Mouse (Mus musculus) embryonic facial prominence, embryonic 13.5 days (tissue): Measurements from ENCODE around the gene Snx9. TPM values are rescaled to one million over a fixed set of nuclear protein-coding genes. Genes with fewer than 3 reads are reported as not detected.

Source experiments
- ATAC-seq: fragments of 200-750 bp; cut with Nextera tagmentation; 2 replicates; pipeline ENCODE4 v1.8.0; 2017; ENCODE audit warnings: low read depth; ENCODE audit not compliant: insufficient number of reproducible peaks, insufficient read depth, low FRiP score, low TSS enrichment
- H3K27ac ChIP-seq: fragments of 300-500 bp; sonication (generic); 2 replicates; pipeline ENCODE4 v1.5.1; 2015; ENCODE audit warnings: moderate library complexity, mild to moderate bottlenecking, inconsistent platforms
- H3K27me3 ChIP-seq: fragments of 300-500 bp; sonication (generic); 2 replicates; pipeline ENCODE4 v1.6.1; 2015; ENCODE audit warnings: mild to moderate bottlenecking, inconsistent platforms
- H3K36me3 ChIP-seq: fragments of 300-500 bp; sonication (generic); 2 replicates; pipeline ENCODE4 v1.6.1; 2015; ENCODE audit warnings: mild to moderate bottlenecking, inconsistent platforms
- H3K4me1 ChIP-seq: fragments of 300-500 bp; sonication (generic); 2 replicates; pipeline ENCODE4 v1.6.1; 2015; ENCODE audit warnings: inconsistent platforms
- H3K4me2 ChIP-seq: fragments of 300-500 bp; sonication (generic); 2 replicates; pipeline ENCODE4 v1.6.1; 2015; ENCODE audit warnings: moderate library complexity, mild to moderate bottlenecking, inconsistent platforms
- H3K4me3 ChIP-seq: fragments of 300-500 bp; sonication (generic); 2 replicates; pipeline ENCODE4 v1.5.1; 2015; ENCODE audit warnings: mild to moderate bottlenecking, inconsistent platforms
- H3K9ac ChIP-seq: fragments of 300-500 bp; sonication (generic); 2 replicates; pipeline ENCODE4 v1.6.1; 2015; ENCODE audit warnings: mild to moderate bottlenecking, inconsistent platforms
- H3K9me3 ChIP-seq: fragments of 300-500 bp; sonication (generic); 2 replicates; pipeline ENCODE4 v1.6.1; 2016; ENCODE audit warnings: inconsistent platforms
- WGBS: fragments of 180-500 bp; shearing (Covaris S2); methylation state at CpG from one replicate; pipeline ENCODE4 v1.1.7; 2015; ENCODE audit warnings: mixed read lengths; 5-methylcytosine and 5-hydroxymethylcytosine counted together
- polyA plus RNA-seq: library from polyadenylated mRNA; unstranded; fragments of >200 nt; fragmentation: Nextera tagmentation; extraction: Ambion mirVana; gene quantifications from 2 replicates; pipeline ENCODE4 v1.2.1, GENCODE M21; 2015

Gene Snx9
- polyA plus RNA-seq, 1 experiment from 2014 or later, result 23.4 TPM

DNA sequence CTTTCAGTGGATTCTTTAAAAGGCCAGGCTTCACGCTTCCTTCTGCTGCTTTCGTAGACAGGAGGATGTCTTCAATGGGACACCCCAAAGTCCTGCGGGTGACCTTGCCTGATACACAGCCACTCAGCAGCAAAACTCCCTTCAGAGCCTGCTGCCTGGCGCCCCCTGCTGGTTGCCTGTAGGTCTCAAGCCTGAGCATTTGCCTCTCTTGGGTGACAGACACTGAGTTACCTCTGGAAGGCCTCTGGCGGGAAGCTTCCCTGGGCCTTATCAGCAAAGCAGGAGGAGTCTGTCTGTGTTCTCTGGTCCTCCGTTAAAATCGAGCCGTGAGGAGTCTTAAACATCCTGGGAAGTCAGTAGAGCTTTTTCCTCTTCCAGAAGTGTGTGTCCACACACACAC lies 49.3 kb downstream of the Snx9 start:
- Histone ChIP-seq H3K27me3 (no peaks in the 10 kb centered on the region), H3K9ac (no peak overlapping the region), H3K4me2 (no peak overlapping the region), H3K36me3 (peaks cover 16% of the 10 kb centered on the region), H3K4me3 (no peak overlapping the region), H3K4me1 (peaks cover 21% of the 10 kb centered on the region), H3K9me3 (no peaks in the 10 kb centered on the region), H3K27ac (no peak overlapping the region)
- ATAC-seq, result no peak
- WGBS, result 51% methylated on average over 8 of the region's 8 CpGs

DNA sequence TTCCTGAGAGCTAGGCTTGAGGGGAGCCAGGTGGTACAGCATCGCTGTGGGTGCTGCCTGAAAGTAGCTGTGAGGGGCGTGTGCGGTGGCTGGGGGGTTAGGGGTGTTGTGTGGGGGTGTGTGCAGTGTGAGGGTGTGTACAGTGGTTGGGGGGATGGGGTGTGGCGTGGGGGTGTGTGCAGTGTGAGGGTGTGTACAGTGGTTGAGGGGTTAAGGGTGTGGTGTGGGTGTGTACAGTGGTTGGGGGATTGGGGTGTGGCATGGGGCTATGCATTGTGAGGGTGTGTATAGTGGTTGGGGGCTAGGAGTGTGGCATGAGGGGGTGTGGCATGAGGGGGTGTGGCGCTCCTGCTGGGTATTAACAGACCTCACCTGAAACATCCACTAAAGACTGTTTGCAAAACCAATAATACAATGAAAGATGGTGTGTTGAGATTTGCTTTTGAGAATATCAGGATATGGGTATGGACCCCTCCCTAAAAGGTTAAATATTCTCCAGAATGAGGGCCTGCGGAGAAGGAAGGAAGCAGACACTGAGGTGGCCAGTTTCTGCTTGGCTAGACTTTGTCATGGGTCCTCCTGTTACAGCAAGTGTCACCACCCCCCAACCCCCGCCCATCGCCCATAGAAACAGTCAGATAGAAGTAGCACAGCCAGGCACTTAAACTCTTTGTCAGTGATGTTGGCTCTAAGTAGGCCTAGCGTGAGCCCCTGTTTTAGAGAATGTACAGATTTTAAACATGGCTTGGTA lies 51.0 kb downstream of the Snx9 start:
- peaks cover 20% of the 10 kb centered on the region for H3K36me3 ChIP-seq
- 86% methylated on average over 9 of the region's 9 CpGs for WGBS
- H3K9me3 ChIP-seq, result no peaks in the 10 kb centered on the region
- ATAC-seq, result no peak; the same call in 1 of the 2 replicates
- no peak overlapping the region for H3K9ac ChIP-seq
- H3K4me2 ChIP-seq, result no peak overlapping the region
- H3K4me3 ChIP-seq, result no peak overlapping the region
- H3K27me3 ChIP-seq, result no peaks in the 10 kb centered on the region
- H3K27ac ChIP-seq, result no peak overlapping the region
- H3K4me1 ChIP-seq, result peaks cover 12% of the 10 kb centered on the region

DNA sequence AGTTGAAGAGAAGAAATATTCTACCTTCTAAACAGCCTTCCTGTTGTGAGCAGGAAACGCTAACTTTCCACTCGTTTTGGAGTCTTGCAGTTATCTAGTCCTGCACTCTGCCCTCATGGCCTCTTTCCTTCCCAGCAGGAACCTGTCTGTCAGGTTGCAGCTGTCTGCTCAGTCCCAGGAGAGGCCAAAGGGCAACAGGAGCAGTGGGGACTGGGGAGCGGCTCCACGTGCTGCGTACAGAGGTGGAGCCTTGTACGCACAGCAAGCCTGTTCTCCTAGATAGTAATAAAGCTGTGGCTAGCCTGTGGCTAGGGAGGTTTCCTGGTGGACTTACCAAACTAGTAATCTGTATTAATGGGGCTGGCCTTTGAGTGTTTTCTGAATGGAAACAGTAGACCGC lies 52.0 kb downstream of the Snx9 start:
- Histone ChIP-seq H3K4me3 (no peak overlapping the region), H3K4me1 (peaks cover 8% of the 10 kb centered on the region), H3K9me3 (no peaks in the 10 kb centered on the region), H3K27ac (no peak overlapping the region), H3K4me2 (no peak overlapping the region), H3K9ac (no peak overlapping the region), H3K27me3 (no peaks in the 10 kb centered on the region), H3K36me3 (peaks cover 20% of the 10 kb centered on the region)
- 21% methylated on average over 7 of the region's 7 CpGs for WGBS
- ATAC-seq, result no peak

DNA sequence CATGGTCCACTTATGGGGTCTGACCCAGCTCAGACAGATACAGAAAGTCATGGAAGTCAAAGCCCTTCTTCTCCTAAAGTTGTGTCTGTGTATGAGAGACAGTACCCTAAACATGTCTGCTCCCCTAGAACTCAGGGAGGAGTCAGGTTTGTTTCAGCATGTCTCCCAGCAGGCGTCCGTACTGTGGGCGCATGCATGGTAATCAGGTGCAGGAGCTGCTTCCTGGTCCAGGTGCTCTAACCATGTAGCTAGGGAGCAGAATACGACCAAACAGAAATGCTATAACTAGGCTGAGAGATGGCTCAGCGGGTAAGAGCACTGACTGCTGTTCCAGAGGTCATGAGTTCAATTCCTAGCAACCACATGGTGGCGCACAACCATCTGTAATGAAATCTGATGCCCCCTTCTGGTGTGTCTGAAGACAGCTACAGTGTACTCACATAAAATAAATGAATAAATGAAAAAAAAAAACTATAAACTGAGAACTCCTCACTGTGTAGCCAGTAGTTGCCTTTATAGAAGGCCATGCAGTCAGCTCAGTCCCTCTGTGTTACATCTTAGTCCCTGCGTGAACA lies 52.5 kb downstream of the Snx9 start:
- Histone ChIP-seq H3K9me3 (no peaks in the 10 kb centered on the region), H3K27me3 (no peaks in the 10 kb centered on the region), H3K4me1 (peaks cover 8% of the 10 kb centered on the region), H3K27ac (no peak overlapping the region), H3K4me3 (no peak overlapping the region), H3K4me2 (no peak overlapping the region), H3K9ac (no peak overlapping the region), H3K36me3 (peaks cover 20% of the 10 kb centered on the region)
- ATAC-seq, result no peak
- WGBS, result 64% methylated on average over 7 of the region's 7 CpGs

DNA sequence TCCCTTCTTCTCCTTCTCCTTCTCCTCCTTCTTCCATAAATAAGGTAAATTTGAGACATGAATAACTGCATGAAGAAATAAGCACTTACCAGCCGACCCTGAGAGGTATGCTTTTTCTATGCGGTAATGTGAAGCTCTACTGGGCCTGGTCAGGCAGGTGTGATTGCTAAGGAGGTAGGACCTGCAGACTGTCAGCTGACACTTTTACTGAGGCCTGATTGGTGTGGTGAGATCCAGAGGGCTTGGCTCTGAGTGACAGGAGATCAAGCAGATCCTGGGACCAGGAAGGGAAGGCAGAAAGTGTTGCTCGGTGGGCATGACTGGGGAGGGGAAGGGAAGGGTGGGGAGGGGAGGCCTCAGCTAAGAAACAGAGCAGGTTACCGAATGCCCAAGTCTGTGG lies 54.9 kb downstream of the Snx9 start:
- 0 out of 2 replicates have a peak, but pooled peaks have one; percentile 40 for ATAC-seq
- Histone ChIP-seq H3K4me2 (no peak overlapping the region), H3K27me3 (no peaks in the 10 kb centered on the region), H3K36me3 (peaks cover 24% of the 10 kb centered on the region), H3K4me3 (no peak overlapping the region), H3K4me1 (peaks cover 8% of the 10 kb centered on the region), H3K27ac (no peak overlapping the region), H3K9ac (no peak overlapping the region), H3K9me3 (no peaks in the 10 kb centered on the region)
- WGBS, result 56% methylated on average over 4 of the region's 4 CpGs

DNA sequence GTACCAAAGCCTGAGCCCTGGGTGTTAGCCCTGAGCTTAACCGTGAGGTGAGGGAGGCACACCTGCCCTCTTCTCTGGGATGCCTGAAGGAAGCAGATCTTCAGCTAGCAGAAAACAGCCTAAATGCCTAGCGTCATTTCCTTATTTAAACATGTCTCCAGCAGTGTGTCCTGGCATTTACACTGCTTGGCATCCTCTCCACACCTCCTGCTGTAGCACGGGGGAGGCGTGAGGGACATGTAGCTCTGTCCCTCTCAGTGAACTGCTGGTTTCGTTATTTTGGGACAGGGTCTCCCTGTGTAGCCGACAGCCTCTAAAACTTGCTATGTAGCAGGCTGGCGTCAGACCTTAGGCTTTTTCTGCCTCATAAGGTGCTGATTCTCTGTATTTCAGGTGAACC lies 55.5 kb downstream of the Snx9 start:
- no peak overlapping the region for H3K9ac ChIP-seq
- no peak overlapping the region for H3K4me2 ChIP-seq
- H3K4me1 ChIP-seq, result peaks cover 8% of the 10 kb centered on the region
- no peaks in the 10 kb centered on the region for H3K9me3 ChIP-seq
- no peak overlapping the region for H3K27ac ChIP-seq
- H3K4me3 ChIP-seq, result no peak overlapping the region
- H3K36me3 ChIP-seq, result peaks cover 22% of the 10 kb centered on the region
- no peaks in the 10 kb centered on the region for H3K27me3 ChIP-seq
- ATAC-seq, result no peak
- WGBS, result 84% methylated on average over 7 of the region's 7 CpGs

DNA sequence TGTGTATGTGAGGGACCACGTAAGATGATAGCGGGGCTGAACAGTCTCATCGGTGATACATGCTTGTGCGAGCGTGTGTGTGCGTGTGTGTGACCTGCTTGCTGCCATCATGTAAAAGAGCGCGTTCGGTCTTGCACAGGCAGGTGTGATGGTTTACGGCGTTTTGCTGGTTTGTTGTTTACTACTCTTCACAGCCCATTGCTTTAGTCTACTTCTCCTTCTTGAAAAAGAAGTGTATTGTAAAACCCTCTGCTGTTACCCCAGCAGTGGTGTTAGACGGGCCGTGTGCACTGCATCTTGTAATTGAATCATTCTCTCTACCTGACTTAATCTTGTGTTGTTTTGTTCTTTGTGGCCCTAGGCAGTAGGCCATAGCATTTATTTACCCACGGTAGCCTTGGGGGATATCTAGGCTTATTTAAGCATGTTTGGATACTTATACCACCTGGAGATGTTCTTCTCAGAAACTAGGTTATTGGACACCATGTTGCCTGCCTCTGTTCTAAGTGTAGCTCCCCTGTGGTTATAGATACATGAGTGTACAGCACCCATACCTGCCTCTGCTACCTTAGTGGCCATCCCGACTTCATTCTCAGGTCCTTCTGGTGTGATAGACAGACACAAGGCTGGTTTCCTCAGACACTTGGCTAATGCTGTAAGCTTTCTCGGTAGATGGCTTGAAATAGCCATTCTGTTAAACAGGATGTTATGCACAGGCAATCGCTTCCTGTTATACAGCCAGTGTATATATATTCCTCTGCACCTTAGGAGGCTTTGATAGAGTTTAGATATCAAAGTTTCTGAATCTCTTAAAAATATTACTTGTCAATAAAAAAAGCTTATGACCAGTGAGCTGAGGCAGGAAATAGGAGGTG lies 56.4 kb downstream of the Snx9 start:
- no peak overlapping the region for H3K9ac ChIP-seq

DNA sequence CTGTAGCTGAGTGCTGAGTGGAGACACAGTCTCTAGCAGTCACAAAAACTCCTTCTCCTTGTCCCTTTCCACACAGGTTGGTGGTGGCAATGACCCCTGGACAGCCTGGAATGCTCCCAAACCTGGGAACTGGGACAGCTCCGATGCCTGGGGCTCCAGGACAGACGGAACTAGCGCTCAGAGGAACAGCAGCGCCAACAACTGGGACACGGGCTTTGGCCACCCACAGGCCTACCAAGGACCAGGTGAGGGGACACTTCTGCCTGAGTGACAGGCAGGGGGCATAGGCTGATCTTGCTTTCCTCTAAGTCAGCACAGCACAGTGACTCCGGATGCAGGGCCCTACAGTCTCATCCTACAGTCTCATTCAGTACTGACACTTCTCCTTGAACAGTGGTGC lies 58.1 kb downstream of the Snx9 start:
- H3K27me3 ChIP-seq, result no peaks in the 10 kb centered on the region
- no peak overlapping the region for H3K9ac ChIP-seq
- peaks cover 36% of the 10 kb centered on the region for H3K36me3 ChIP-seq
- H3K4me1 ChIP-seq, result no peaks in the 10 kb centered on the region
- H3K4me3 ChIP-seq, result no peak overlapping the region
- no peaks in the 10 kb centered on the region for H3K9me3 ChIP-seq
- ATAC-seq, result no peak
- no peak overlapping the region for H3K4me2 ChIP-seq
- no peak overlapping the region for H3K27ac ChIP-seq
- WGBS, result 89% methylated on average over 6 of the region's 6 CpGs

More for the DNA sequence above, 56.4 kb downstream of the Snx9 start:
- Histone ChIP-seq H3K9me3 (no peaks in the 10 kb centered on the region), H3K4me2 (no peak overlapping the region), H3K27ac (no peak overlapping the region), H3K36me3 (peaks cover 30% of the 10 kb centered on the region), H3K4me1 (peaks cover 8% of the 10 kb centered on the region), H3K27me3 (no peaks in the 10 kb centered on the region), H3K4me3 (no peak overlapping the region)
- no peak for ATAC-seq
- WGBS, result 83% methylated on average over 17 of the region's 17 CpGs

DNA sequence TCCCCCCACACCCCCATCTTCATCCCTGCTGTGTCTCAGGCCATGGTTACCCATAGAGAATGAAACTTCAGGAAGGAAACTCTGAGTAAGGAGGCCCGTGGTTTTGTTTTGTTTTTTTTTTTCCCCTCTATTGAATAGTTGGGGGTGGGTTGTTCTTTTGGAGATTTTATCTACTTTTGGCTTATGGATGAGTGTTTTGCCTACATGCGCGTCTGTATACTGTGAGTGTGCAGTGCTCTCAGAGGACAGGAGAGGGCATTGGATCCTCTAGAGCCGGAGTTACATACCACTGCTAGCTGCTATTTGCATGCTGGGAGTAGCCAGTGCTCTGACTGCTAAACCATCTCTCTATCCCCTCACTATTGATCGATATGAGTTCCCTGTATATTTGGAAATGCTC lies 60.3 kb downstream of the Snx9 start:
- Histone ChIP-seq H3K4me2 (no peak overlapping the region), H3K27me3 (no peaks in the 10 kb centered on the region), H3K4me3 (no peak overlapping the region), H3K4me1 (no peaks in the 10 kb centered on the region), H3K36me3 (peaks cover 56% of the 10 kb centered on the region), H3K9ac (no peak overlapping the region), H3K27ac (no peak overlapping the region), H3K9me3 (no peaks in the 10 kb centered on the region)
- no peak for ATAC-seq
- WGBS, result 73% methylated on average over 5 of the region's 5 CpGs

DNA sequence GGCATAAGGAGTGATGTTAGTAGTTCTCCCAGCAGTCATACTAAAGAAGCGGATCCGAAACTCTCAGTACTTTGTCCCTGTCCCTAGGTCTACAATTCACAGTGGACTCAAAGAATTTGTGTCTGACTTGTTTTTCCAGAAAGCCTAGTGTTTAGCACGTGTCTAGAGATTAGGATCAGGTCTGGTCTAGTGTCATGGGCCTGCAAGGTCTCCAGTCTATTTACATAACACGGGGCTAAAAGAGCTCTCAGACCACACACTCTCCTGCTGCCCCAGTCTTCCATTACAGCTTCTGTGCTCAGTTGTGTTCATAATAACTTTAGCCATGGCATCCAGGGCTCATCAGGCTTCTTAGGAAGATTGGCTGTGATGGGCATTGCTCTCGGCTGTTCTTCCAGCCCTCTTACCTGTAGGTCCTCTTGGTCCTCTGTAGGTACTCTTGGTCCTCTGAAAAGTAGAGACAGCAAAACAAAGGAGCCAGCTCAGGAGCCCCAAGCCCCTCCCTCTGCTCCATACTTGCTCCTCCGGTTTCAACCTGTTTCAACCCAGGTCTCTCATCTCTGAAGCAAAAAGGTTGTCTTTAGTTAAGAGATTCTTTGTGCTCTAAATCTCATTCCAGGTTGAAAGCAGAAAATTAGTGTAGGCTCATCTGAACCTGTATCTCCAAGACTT lies 62.6 kb downstream of the Snx9 start:
- WGBS, result 62% methylated on average over 6 of the region's 6 CpGs
- Histone ChIP-seq H3K27me3 (no peaks in the 10 kb centered on the region), H3K9ac (no peak overlapping the region), H3K4me2 (no peak overlapping the region), H3K9me3 (no peaks in the 10 kb centered on the region), H3K27ac (no peak overlapping the region), H3K4me1 (no peaks in the 10 kb centered on the region), H3K4me3 (no peak overlapping the region), H3K36me3 (peaks cover 68% of the 10 kb centered on the region)
- ATAC-seq, result no peak

DNA sequence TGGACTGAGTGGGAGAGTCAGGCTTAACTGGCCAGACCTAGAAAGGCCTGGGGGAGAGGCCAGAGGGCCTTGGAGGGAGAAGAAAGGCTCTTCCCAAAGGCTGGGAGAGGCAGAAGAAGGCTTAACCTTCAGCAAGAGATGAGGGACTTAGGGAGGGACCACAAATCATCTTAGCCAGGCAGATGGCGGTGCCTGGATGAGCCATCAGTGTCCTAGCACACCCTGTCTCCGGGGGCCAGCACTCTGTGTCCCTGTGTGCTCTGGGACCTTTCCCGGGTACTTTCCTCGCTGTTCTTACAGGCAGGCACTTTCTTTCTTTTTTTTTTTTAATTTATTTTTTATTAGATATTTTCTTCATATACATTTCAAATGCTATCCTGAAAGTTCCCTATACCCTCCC lies 68.6 kb downstream of the Snx9 start:
- Histone ChIP-seq H3K4me3 (no peak overlapping the region), H3K9me3 (no peaks in the 10 kb centered on the region), H3K4me1 (peaks cover 5% of the 10 kb centered on the region; the same call in 1 of the 2 replicates), H3K9ac (no peak overlapping the region), H3K4me2 (no peak overlapping the region), H3K36me3 (peaks cover 47% of the 10 kb centered on the region), H3K27me3 (no peaks in the 10 kb centered on the region), H3K27ac (no peak overlapping the region)
- no peak for ATAC-seq
- 91% methylated on average over 4 of the region's 4 CpGs for WGBS
